In the genomic region with DNA sequence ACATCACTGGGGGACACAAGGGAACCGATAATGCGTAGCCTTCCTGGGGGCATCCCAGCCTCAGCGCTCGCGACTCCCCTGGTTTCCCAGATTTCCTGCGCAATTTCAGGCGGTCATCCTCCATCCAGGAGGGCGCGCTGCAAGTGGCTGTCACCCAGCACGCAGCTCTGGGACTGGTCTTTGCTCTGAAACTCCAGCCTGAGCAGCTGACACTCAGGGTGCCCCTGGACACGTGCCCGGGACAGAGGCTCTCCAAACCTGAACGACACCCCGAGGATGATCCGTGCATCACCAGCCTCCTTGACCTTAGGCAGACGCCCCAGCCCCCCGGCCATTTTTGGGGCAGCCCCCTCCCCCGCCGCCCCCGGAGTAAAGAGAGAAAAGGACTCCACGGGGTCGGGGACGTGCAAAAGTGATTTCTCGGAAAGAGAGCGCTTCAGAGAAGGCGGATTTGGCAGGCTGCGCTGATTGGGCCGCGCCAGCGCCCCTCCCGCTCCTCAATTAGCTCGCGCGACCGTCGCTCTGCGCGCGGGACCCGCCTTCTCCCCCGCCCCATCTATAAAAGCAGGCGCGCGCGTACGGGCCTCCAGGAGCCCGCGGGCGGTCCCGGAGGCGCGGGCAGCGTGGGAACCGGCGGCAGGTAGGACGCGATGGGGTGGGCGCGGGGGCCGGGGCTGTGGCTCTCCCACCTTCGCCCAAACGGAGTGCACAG, we compare ENCODE assay signal across 8 mouse cellular contexts. TPM values are rescaled to one million over a fixed set of nuclear protein-coding genes. Genes with fewer than 3 reads are reported as not detected.
DNase-seq lines count a peak whose midpoint lies in the region; ATAC-seq and TF ChIP-seq lines count a peak whose summit lies in the region.

TSS of gene Irf8 (plus strand) at position 589 of the 712 bp plus-strand sequence.

- DNase-seq in WW6 (ENCODE audit: low read depth, low spot score): peak; percentile 72
- DNase-seq in gastrocnemius, adult 2 months: peak; percentile 95
- peak; percentile 47 for DNase-seq in left cerebral cortex, adult 11 months (ENCODE audit: low spot score)
- peak; percentile 87 for DNase-seq in lung, postnatal 25 days (ENCODE audit: low spot score)
- peak; percentile 52 for DNase-seq in retina, adult 2 months (ENCODE audit: low read depth, low spot score)
- peak; percentile 94 for DNase-seq in thymus, postnatal 14 days

- intact Hi-C loops in gastrocnemius, adult 2 months (cut with DNase I): loop anchor here (2.0 to 5.0 kb wide), 3 partner anchors 41 to 61 kb away; no protein-coding TSS in a partner anchor

- peaks cover 16% of the 10 kb centered on the region for H3K4me1 ChIP-seq in hindbrain, embryonic 15.5 days (replicated peaks)

- peak; percentile 95 for ATAC-seq in common myeloid progenitor, adult 5-6 weeks (replicated peaks; ENCODE audit: low read depth, poor library complexity, severe bottlenecking)
- peak; percentile 90 for ATAC-seq in hindbrain, embryonic 15.5 days (ENCODE audit: low FRiP score, low read depth)

- H3K4me2 ChIP-seq in hindbrain, embryonic 15.5 days: peak within 1 kb of the TSS; percentile 98

- H3K36me3 ChIP-seq in hindbrain, embryonic 15.5 days: no peaks in the 10 kb centered on the region

- peak; percentile 51 for TF ChIP-seq CTCF in gastrocnemius, adult 2 months (IDR thresholded peaks at IDR 0.05)

- peak within 1 kb of the TSS; percentile 38 for H3K9ac ChIP-seq in hindbrain, embryonic 15.5 days

- WGBS in hindbrain, embryonic 15.5 days: under 1% methylated on average over 54 of the region's 62 CpGs

- no peaks in the 10 kb centered on the region for H3K9me3 ChIP-seq in hindbrain, embryonic 15.5 days

- peaks cover 33% of the 10 kb centered on the region for H3K27me3 ChIP-seq in hindbrain, embryonic 15.5 days

- H3K27ac ChIP-seq in gastrocnemius, adult 2 months: peak within 1 kb of the TSS; percentile 94
- no peak within 1 kb of the TSS for H3K27ac ChIP-seq in hindbrain, embryonic 15.5 days (replicated peaks)

- H3K4me3 ChIP-seq in gastrocnemius, adult 2 months: peak within 1 kb of the TSS; percentile 74
- H3K4me3 ChIP-seq in hindbrain, embryonic 15.5 days: peak within 1 kb of the TSS; percentile 48

RNA-seq across cellular contexts. Expression of gene Irf8, which starts in this region (rescaled TPM):
- 97.9 and 117 TPM in 2 replicates for total RNA-seq in common myeloid progenitor, adult 5-6 weeks (2017)
- 10 to 100 TPM in 1 of 2 experiments, 1 to 10 TPM in 1; 4.8 to 11.2 TPM for total RNA-seq in gastrocnemius, adult 2 months (2021)
- polyA plus RNA-seq in hindbrain, embryonic 15.5 days (2015; fragmentation: Nextera tagmentation; extraction: Ambion mirVana): 4.2 and 6.1 TPM in 2 replicates
